Mouse (Mus musculus): Measurements from ENCODE around the gene Tnfrsf21.

The Tnfrsf21 gene

GRCm38 (mm10) chr17:43076801-43077493, 60.6 kb downstream of the Tnfrsf21 start:
- DNase-seq (ENCODE audit: low read depth): no peak

- no peak for DNase-seq (ENCODE audit: low read depth)
These were observed 61.2 kb downstream of the Tnfrsf21 start for GRCm38 (mm10) chr17:43077540-43077939.

GRCm38 (mm10) chr17:43081225-43081624, 64.9 kb downstream of the Tnfrsf21 start:
- no peak for DNase-seq (ENCODE audit: low read depth)

GRCm38 (mm10) chr17:43089496-43089895, 73.1 kb downstream of the Tnfrsf21 start:
- no peak for DNase-seq (ENCODE audit: low read depth)

GRCm38 (mm10) chr17:43090948-43091724, 74.8 kb downstream of the Tnfrsf21 start:
- DNase-seq (ENCODE audit: low read depth): no peak

- DNase-seq (ENCODE audit: low read depth): no peak
These were observed 76.1 kb downstream of the Tnfrsf21 start for GRCm38 (mm10) chr17:43092280-43092995.

- DNase-seq (ENCODE audit: low read depth): no peak
These were observed 77.9 kb downstream of the Tnfrsf21 start for GRCm38 (mm10) chr17:43094285-43094684.

- DNase-seq (ENCODE audit: low read depth): no peak
These were observed 80.8 kb downstream of the Tnfrsf21 start for GRCm38 (mm10) chr17:43097101-43097688.

GRCm38 (mm10) chr17:43106108-43106507, 89.8 kb downstream of the Tnfrsf21 start:
- DNase-seq (ENCODE audit: low read depth): no peak

GRCm38 (mm10) chr17:43107338-43107737, 91.0 kb downstream of the Tnfrsf21 start:
- DNase-seq (ENCODE audit: low read depth): no peak

- no peak for DNase-seq (ENCODE audit: low read depth)
These were observed 93.1 kb downstream of the Tnfrsf21 start for GRCm38 (mm10) chr17:43109501-43109900.

- DNase-seq (ENCODE audit: low read depth): no peak
These were observed 94.0 kb downstream of the Tnfrsf21 start for GRCm38 (mm10) chr17:43110168-43110885.

GRCm38 (mm10) chr17:43113391-43113984, 97.1 kb downstream of the Tnfrsf21 start:
- DNase-seq (ENCODE audit: low read depth): no peak

- no peak for DNase-seq (ENCODE audit: low read depth)
These were observed 97.8 kb downstream of the Tnfrsf21 start for GRCm38 (mm10) chr17:43114086-43114581.

GRCm38 (mm10) chr17:43114926-43115325, 98.6 kb downstream of the Tnfrsf21 start:
- DNase-seq (ENCODE audit: low read depth): no peak

GRCm38 (mm10) chr17:43116748-43117147, 100.4 kb downstream of the Tnfrsf21 start:
- DNase-seq (ENCODE audit: low read depth): no peak

- no peak for DNase-seq (ENCODE audit: low read depth)
These were observed 103.1 kb downstream of the Tnfrsf21 start for GRCm38 (mm10) chr17:43119446-43119845.

- no peak for DNase-seq (ENCODE audit: low read depth)
These were observed 104.7 kb downstream of the Tnfrsf21 start for GRCm38 (mm10) chr17:43121096-43121495.

GRCm38 (mm10) chr17:43128305-43128704, 112.0 kb downstream of the Tnfrsf21 start:
- DNase-seq (ENCODE audit: low read depth): no peak

- DNase-seq (ENCODE audit: low read depth): no peak
These were observed 112.7 kb downstream of the Tnfrsf21 start for GRCm38 (mm10) chr17:43128908-43129533.
